Comparison of ENCODE assay signal across 34 mouse cellular contexts in genomic region chr11:91132771-91133380, GRCm38 (mm10).
DNase-seq lines count a peak whose midpoint lies in the region; ATAC-seq and TF ChIP-seq lines count a peak whose summit lies in the region.
"Had no signal": no experiment of that assay in that cellular context is flagged by ENCODE, and none has a peak within 500 bp of the region (broad histone marks: within the 10 kb centered on the region; RNA-seq: fewer than 3 reads in every experiment).

No protein-coding gene starts in this region.

- ATAC-seq in forebrain, embryonic 14.5 days = no peak
- ATAC-seq in forebrain, embryonic 12.5 days (ENCODE audit: low FRiP score) = no peak
- ATAC-seq in hindbrain, postnatal 0 days = no peak
- no peak for ATAC-seq in hindbrain, embryonic 12.5 days (ENCODE audit: low FRiP score)
- no peak; the same call in 1 of the 2 replicates for ATAC-seq in midbrain, embryonic 16.5 days
- no peak for ATAC-seq in erythroid progenitor cell, adult 5-6 weeks (replicated peaks; ENCODE audit: low FRiP score, poor library complexity, severe bottlenecking)
- ATAC-seq: activated CD4-positive, CD25-positive, alpha-beta regulatory T cell, adult 4 months; intestine, embryonic 15.5 days had no signal

- H3K9me3 ChIP-seq in forebrain, embryonic 14.5 days (replicated peaks; ENCODE audit: control insufficient read depth, low read length) = no peaks in the 10 kb centered on the region
- no peaks in the 10 kb centered on the region for H3K9me3 ChIP-seq in forebrain, embryonic 12.5 days
- H3K9me3 ChIP-seq in hindbrain, postnatal 0 days (ENCODE audit: low read length) = no peaks in the 10 kb centered on the region
- H3K9me3 ChIP-seq in hindbrain, embryonic 12.5 days (replicated peaks) = no peaks in the 10 kb centered on the region
- no peaks in the 10 kb centered on the region for H3K9me3 ChIP-seq in midbrain, embryonic 16.5 days (replicated peaks; ENCODE audit: control insufficient read depth, low read length, poor library complexity, severe bottlenecking)
- H3K9me3 ChIP-seq: embryonic facial prominence, embryonic 10.5 days; embryonic facial prominence, embryonic 15.5 days; heart, embryonic 10.5 days; heart, embryonic 15.5 days; hindbrain, embryonic 15.5 days; intestine, embryonic 15.5 days; limb, embryonic 12.5 days; liver, embryonic 15.5 days; neural tube, embryonic 12.5 days had no signal

- no peak overlapping the region for H3K4me3 ChIP-seq in forebrain, embryonic 14.5 days (ENCODE audit: low read depth, low read length)
- no peak overlapping the region for H3K4me3 ChIP-seq in forebrain, embryonic 12.5 days (replicated peaks)
- H3K4me3 ChIP-seq in hindbrain, postnatal 0 days (ENCODE audit: low read length) = no peak overlapping the region
- H3K4me3 ChIP-seq in hindbrain, embryonic 12.5 days = no peak overlapping the region
- no peak overlapping the region for H3K4me3 ChIP-seq in midbrain, embryonic 16.5 days (ENCODE audit: low read depth, low read length)
- H3K4me3 ChIP-seq: embryonic facial prominence, embryonic 10.5 days; embryonic facial prominence, embryonic 15.5 days; heart, embryonic 10.5 days; heart, embryonic 15.5 days; hindbrain, embryonic 15.5 days; intestine, embryonic 15.5 days; limb, embryonic 12.5 days; liver, embryonic 15.5 days; neural tube, embryonic 12.5 days had no signal

- WGBS in forebrain, embryonic 14.5 days = 49% methylated on average over 7 of the region's 7 CpGs
- 45% methylated on average over 7 of the region's 7 CpGs for WGBS in forebrain, embryonic 12.5 days
- 28% methylated on average over 7 of the region's 7 CpGs for WGBS in hindbrain, postnatal 0 days
- WGBS in hindbrain, embryonic 12.5 days = 41% methylated on average over 7 of the region's 7 CpGs
- 25% methylated on average over 7 of the region's 7 CpGs for WGBS in midbrain, embryonic 16.5 days

- no peaks in the 10 kb centered on the region for H3K36me3 ChIP-seq in forebrain, embryonic 14.5 days (ENCODE audit: control insufficient read depth, insufficient read depth, low read length)
- H3K36me3 ChIP-seq in forebrain, embryonic 12.5 days (replicated peaks) = no peaks in the 10 kb centered on the region
- no peaks in the 10 kb centered on the region for H3K36me3 ChIP-seq in hindbrain, postnatal 0 days (ENCODE audit: insufficient read depth, low read length)
- no peaks in the 10 kb centered on the region for H3K36me3 ChIP-seq in hindbrain, embryonic 12.5 days
- H3K36me3 ChIP-seq in midbrain, embryonic 16.5 days (ENCODE audit: control insufficient read depth, insufficient read depth, low read length) = no peaks in the 10 kb centered on the region
- H3K36me3 ChIP-seq: embryonic facial prominence, embryonic 10.5 days; embryonic facial prominence, embryonic 15.5 days; heart, embryonic 10.5 days; heart, embryonic 15.5 days; hindbrain, embryonic 15.5 days; intestine, embryonic 15.5 days; limb, embryonic 12.5 days; liver, embryonic 15.5 days; neural tube, embryonic 12.5 days had no signal

- no peak for TF ChIP-seq CTCF in hindbrain, postnatal 0 days (IDR thresholded peaks at IDR 0.05; ENCODE audit: low read depth)

- DNase-seq in forebrain, embryonic 14.5 days (ENCODE audit: low spot score) = peak; percentile 60
- peak; percentile 57 for DNase-seq in hindbrain, postnatal 0 days (ENCODE audit: low spot score)
- DNase-seq in embryo, embryonic 11 days = peak; percentile 22
- DNase-seq in testis, postnatal 14 days (ENCODE audit: low spot score) = no peak
- DNase-seq: adrenal gland, adult 2 months; adrenal gland, postnatal 36 days; cerebellum, adult 8-10 months; cerebellum, postnatal 25 days; gastrocnemius, postnatal 25 days; heart, adult 11 months; kidney, adult 2 months; kidney, postnatal 10 days; layer of hippocampus, adult 9-11 months; lung, postnatal 14 days; right cerebral cortex, adult 18-20 months; spleen, adult 18-20 months; thymus, adult 18-20 months; thymus, postnatal 25 days had no signal

- no peak overlapping the region for H3K9ac ChIP-seq in forebrain, embryonic 14.5 days (ENCODE audit: low read length)
- H3K9ac ChIP-seq in forebrain, embryonic 12.5 days = no peak overlapping the region
- no peak overlapping the region for H3K9ac ChIP-seq in hindbrain, postnatal 0 days (replicated peaks; ENCODE audit: low read length)
- H3K9ac ChIP-seq in hindbrain, embryonic 12.5 days = no peak overlapping the region
- H3K9ac ChIP-seq in midbrain, embryonic 16.5 days (ENCODE audit: low read depth, low read length) = no peak overlapping the region
- H3K9ac ChIP-seq: embryonic facial prominence, embryonic 15.5 days; heart, embryonic 15.5 days; hindbrain, embryonic 15.5 days; intestine, embryonic 15.5 days; limb, embryonic 12.5 days; liver, embryonic 15.5 days; lung, embryonic 14.5 days; neural tube, embryonic 12.5 days had no signal

- no peak overlapping the region for H3K4me2 ChIP-seq in forebrain, embryonic 14.5 days (ENCODE audit: low read length)
- H3K4me2 ChIP-seq in forebrain, embryonic 12.5 days = no peak overlapping the region
- no peak overlapping the region for H3K4me2 ChIP-seq in hindbrain, postnatal 0 days (ENCODE audit: low read depth, low read length)
- H3K4me2 ChIP-seq in hindbrain, embryonic 12.5 days (replicated peaks) = no peak overlapping the region
- no peak overlapping the region for H3K4me2 ChIP-seq in midbrain, embryonic 16.5 days (ENCODE audit: low read length)
- H3K4me2 ChIP-seq: embryonic facial prominence, embryonic 15.5 days; heart, embryonic 15.5 days; hindbrain, embryonic 15.5 days; intestine, embryonic 15.5 days; limb, embryonic 12.5 days; liver, embryonic 15.5 days; lung, embryonic 14.5 days; neural tube, embryonic 12.5 days had no signal

- no peaks in the 10 kb centered on the region for H3K27me3 ChIP-seq in forebrain, embryonic 14.5 days (replicated peaks; ENCODE audit: control insufficient read depth, insufficient read depth, low read length)
- no peaks in the 10 kb centered on the region for H3K27me3 ChIP-seq in forebrain, embryonic 12.5 days
- no peaks in the 10 kb centered on the region for H3K27me3 ChIP-seq in hindbrain, postnatal 0 days (ENCODE audit: insufficient read depth, low read length)
- H3K27me3 ChIP-seq in hindbrain, embryonic 12.5 days = no peaks in the 10 kb centered on the region
- H3K27me3 ChIP-seq in midbrain, embryonic 16.5 days (ENCODE audit: control insufficient read depth, insufficient read depth, low read depth, low read length) = no peaks in the 10 kb centered on the region
- H3K27me3 ChIP-seq: CH12.LX; embryonic facial prominence, embryonic 15.5 days; heart, embryonic 15.5 days; hindbrain, embryonic 15.5 days; intestine, embryonic 15.5 days; limb, embryonic 12.5 days; liver, embryonic 15.5 days; neural tube, embryonic 12.5 days had no signal

- no peaks in the 10 kb centered on the region; the same call in 1 of the 2 replicates for H3K4me1 ChIP-seq in forebrain, embryonic 14.5 days (ENCODE audit: control insufficient read depth, insufficient read depth, low read length)
- H3K4me1 ChIP-seq in forebrain, embryonic 12.5 days = peaks cover 13% of the 10 kb centered on the region; the same call in 1 of the 2 replicates
- H3K4me1 ChIP-seq in hindbrain, postnatal 0 days (ENCODE audit: insufficient read depth, low read length) = no peaks in the 10 kb centered on the region
- peaks cover 4% of the 10 kb centered on the region; the same call in 1 of the 2 replicates for H3K4me1 ChIP-seq in hindbrain, embryonic 12.5 days
- H3K4me1 ChIP-seq in midbrain, embryonic 16.5 days (ENCODE audit: control insufficient read depth, insufficient read depth, low read length) = peaks cover 16% of the 10 kb centered on the region
- H3K4me1 ChIP-seq: embryonic facial prominence, embryonic 15.5 days; heart, embryonic 10.5 days; heart, embryonic 15.5 days; intestine, embryonic 15.5 days; limb, embryonic 12.5 days; liver, embryonic 15.5 days had no signal

- H3K27ac ChIP-seq in forebrain, embryonic 14.5 days (ENCODE audit: low read depth, low read length) = no peak overlapping the region
- no peak overlapping the region for H3K27ac ChIP-seq in forebrain, embryonic 12.5 days
- H3K27ac ChIP-seq in hindbrain, postnatal 0 days = no peak overlapping the region
- no peak overlapping the region for H3K27ac ChIP-seq in hindbrain, embryonic 12.5 days
- H3K27ac ChIP-seq in midbrain, embryonic 16.5 days (ENCODE audit: low read length) = peak overlapping the region; percentile 65
- H3K27ac ChIP-seq: embryonic facial prominence, embryonic 10.5 days; embryonic facial prominence, embryonic 15.5 days; heart, embryonic 10.5 days; heart, embryonic 15.5 days; hindbrain, embryonic 15.5 days; intestine, embryonic 15.5 days; limb, embryonic 12.5 days; liver, embryonic 15.5 days; neural tube, embryonic 12.5 days had no signal
